Mouse (Mus musculus) forebrain, embryonic 15.5 days (tissue): ENCODE results near the gene Snrpd3. TPM values are rescaled to one million over a fixed set of nuclear protein-coding genes. Genes with fewer than 3 reads are reported as not detected.

Source experiments
- ATAC-seq: fragments of 200-750 bp; cut with Nextera tagmentation; replicated peaks from 2 replicates; pipeline ENCODE4 v1.8.0; 2017; ENCODE audit warnings: mild to moderate bottlenecking, moderate TSS enrichment, moderate library complexity
- H3K27ac ChIP-seq: fragments of 300-500 bp; sonication (generic); replicated peaks from 2 replicates; pipeline ENCODE4 v1.5.1; 2015; ENCODE audit warnings: mild to moderate bottlenecking, inconsistent platforms
- H3K27me3 ChIP-seq: fragments of 300-500 bp; sonication (generic); 2 replicates; pipeline ENCODE4 v1.6.1; 2015; ENCODE audit warnings: inconsistent platforms
- H3K36me3 ChIP-seq: fragments of 300-500 bp; sonication (generic); 2 replicates; pipeline ENCODE4 v1.6.1; 2015; ENCODE audit warnings: mild to moderate bottlenecking, inconsistent platforms
- H3K4me1 ChIP-seq: fragments of 300-500 bp; sonication (generic); 2 replicates; pipeline ENCODE4 v1.6.1; 2015; ENCODE audit warnings: inconsistent platforms
- H3K4me2 ChIP-seq: fragments of 300-500 bp; sonication (generic); replicated peaks from 2 replicates; pipeline ENCODE4 v1.6.1; 2015; ENCODE audit warnings: mild to moderate bottlenecking, inconsistent platforms
- H3K4me3 ChIP-seq: fragments of 300-500 bp; sonication (generic); 2 replicates; pipeline ENCODE4 v1.5.1; 2015; ENCODE audit warnings: mild to moderate bottlenecking, inconsistent platforms
- H3K9ac ChIP-seq: fragments of 300-500 bp; sonication (generic); replicated peaks from 2 replicates; pipeline ENCODE4 v1.6.1; 2015; ENCODE audit warnings: mild to moderate bottlenecking, inconsistent platforms
- H3K9me3 ChIP-seq: fragments of 300-500 bp; sonication (generic); 2 replicates; pipeline ENCODE4 v1.6.1; 2016; ENCODE audit warnings: inconsistent platforms
- WGBS: fragments of 180-500 bp; shearing (Covaris S2); methylation state at CpG from one replicate; pipeline ENCODE4 v1.1.7; 2015; ENCODE audit warnings: mixed read lengths; 5-methylcytosine and 5-hydroxymethylcytosine counted together
- polyA plus RNA-seq: library from polyadenylated mRNA; unstranded; fragments of >200 nt; fragmentation: Nextera tagmentation; extraction: Ambion mirVana; gene quantifications from 2 replicates; pipeline ENCODE4 v1.2.1, GENCODE M21; 2015

Snrpd3 gene
- polyA plus RNA-seq, 1 experiment from 2014 or later = 156 TPM

DNA sequence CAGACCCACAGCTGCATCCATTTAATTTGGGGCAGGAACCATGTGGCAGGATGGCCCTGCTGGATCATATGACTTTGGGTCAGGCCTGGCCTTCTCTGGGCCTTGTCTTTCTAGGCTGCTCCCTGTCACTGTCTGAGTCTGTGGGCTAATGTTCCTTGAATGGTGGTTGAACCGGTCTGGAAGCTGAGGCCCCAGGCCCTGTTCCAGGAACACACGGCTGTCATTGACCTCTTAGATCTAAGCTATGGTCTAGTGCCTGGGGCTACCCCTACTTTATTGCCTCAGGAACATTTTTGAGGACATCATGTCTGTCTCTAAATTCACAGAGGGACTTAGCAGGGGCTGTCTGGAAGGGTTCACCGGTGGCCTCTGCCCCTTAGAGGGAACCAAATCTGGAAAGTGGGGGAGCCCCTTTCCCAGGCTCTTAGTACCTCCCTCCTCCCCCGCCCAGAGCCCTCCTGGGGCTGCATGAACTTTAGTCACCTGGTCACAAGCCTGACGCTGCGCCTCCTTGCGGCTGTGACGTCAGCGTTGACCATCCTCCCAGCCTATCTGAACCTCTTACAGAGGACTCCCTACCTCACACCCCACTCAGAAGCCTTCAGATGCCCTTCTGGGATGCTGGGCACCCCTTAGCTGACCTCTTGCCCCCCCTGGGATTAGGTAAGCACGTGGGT lies 53.8 kb downstream of the Snrpd3 start:
- no peak overlapping the region for H3K9ac ChIP-seq
- ATAC-seq = no peak
- WGBS = 36% methylated on average over 10 of the region's 10 CpGs

DNA sequence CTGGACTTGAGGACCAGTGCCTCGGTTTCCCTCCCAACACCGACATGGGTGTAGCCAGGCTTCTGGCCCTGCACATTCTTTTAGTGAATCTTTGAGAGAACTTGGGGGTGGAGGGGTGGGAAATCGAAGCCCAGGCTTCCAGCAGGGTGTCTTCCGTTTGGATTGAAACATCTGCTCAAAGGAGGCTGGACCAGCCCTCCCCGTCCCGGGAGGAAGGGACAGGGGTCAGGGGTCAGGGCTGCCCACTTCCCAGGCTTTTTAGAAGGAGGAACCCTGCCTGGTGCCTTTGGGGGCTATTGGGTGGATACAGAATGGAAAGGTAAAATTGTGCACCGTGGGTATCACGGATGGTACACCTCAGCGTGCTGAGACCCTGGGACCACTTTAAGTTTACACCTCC lies 54.6 kb downstream of the Snrpd3 start:
- no peak overlapping the region for H3K4me3 ChIP-seq
- no peaks in the 10 kb centered on the region for H3K9me3 ChIP-seq
- 0 out of 2 replicates have a peak, but pooled peaks cover 3% of the 10 kb centered on the region for H3K27me3 ChIP-seq
- no peak overlapping the region for H3K27ac ChIP-seq
- H3K9ac ChIP-seq = no peak overlapping the region
- no peaks in the 10 kb centered on the region for H3K4me1 ChIP-seq
- H3K4me2 ChIP-seq = no peak overlapping the region
- H3K36me3 ChIP-seq = no peaks in the 10 kb centered on the region
- 47% methylated on average over 9 of the region's 9 CpGs for WGBS
- no peak for ATAC-seq

More for the DNA sequence above, 53.8 kb downstream of the Snrpd3 start:
- H3K4me3 ChIP-seq = no peak overlapping the region
- 0 out of 2 replicates have a peak, but pooled peaks cover 3% of the 10 kb centered on the region for H3K27me3 ChIP-seq
- H3K4me2 ChIP-seq = no peak overlapping the region
- H3K36me3 ChIP-seq = no peaks in the 10 kb centered on the region
- H3K27ac ChIP-seq = no peak overlapping the region
- H3K9me3 ChIP-seq = no peaks in the 10 kb centered on the region
- no peaks in the 10 kb centered on the region for H3K4me1 ChIP-seq

DNA sequence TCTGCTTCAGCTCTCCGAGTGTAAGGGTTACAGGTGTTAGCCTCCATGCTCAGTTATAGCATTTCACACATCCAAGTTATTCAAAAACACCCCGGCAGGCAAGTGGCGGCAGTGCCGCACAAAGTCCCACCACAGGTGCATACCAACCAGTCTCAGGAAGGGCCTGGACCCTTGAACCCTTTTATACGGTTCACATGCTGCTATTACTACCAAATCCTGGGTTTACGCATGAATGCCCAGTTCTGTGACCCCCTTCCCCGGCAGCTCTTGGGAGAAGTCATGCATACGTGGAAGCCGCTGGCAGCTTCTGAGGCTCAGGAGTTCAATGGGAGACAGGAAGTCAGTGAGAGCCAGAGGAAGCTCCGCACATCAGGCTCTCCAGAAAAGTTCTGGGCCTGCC lies 55.8 kb downstream of the Snrpd3 start:
- 42% methylated on average over 10 of the region's 10 CpGs for WGBS
- Histone ChIP-seq H3K4me2 (no peak overlapping the region), H3K27me3 (0 out of 2 replicates have a peak, but pooled peaks cover 3% of the 10 kb centered on the region), H3K9me3 (no peaks in the 10 kb centered on the region), H3K9ac (no peak overlapping the region), H3K27ac (no peak overlapping the region), H3K4me3 (no peak overlapping the region), H3K36me3 (no peaks in the 10 kb centered on the region), H3K4me1 (no peaks in the 10 kb centered on the region)
- no peak for ATAC-seq

DNA sequence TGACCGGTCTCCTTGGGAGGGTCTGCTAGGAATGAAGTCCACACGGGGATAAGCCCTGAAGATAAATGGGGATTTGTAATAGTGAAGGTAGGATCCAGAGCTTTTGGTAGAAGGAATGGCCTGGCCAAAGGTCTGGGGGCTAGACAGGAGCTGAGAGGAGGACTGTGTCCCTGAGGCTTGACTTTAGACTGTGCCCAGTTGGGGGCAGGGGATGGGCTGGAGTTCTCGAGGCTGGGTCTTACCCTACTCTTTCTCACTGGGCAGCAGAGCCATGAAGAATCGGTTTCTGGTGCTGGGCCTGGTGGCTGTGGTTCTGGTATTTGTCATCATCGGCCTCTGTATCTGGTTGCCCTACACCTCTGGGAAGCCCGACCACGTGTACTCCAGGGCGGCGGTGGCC lies 56.6 kb downstream of the Snrpd3 start:
- H3K4me1 ChIP-seq = no peaks in the 10 kb centered on the region
- ATAC-seq = no peak
- no peaks in the 10 kb centered on the region for H3K36me3 ChIP-seq
- H3K4me2 ChIP-seq = no peak overlapping the region
- H3K9ac ChIP-seq = no peak overlapping the region
- WGBS = 89% methylated on average over 9 of the region's 9 CpGs
- no peaks in the 10 kb centered on the region for H3K27me3 ChIP-seq
- H3K9me3 ChIP-seq = no peaks in the 10 kb centered on the region
- H3K4me3 ChIP-seq = no peak overlapping the region
- no peak overlapping the region for H3K27ac ChIP-seq

DNA sequence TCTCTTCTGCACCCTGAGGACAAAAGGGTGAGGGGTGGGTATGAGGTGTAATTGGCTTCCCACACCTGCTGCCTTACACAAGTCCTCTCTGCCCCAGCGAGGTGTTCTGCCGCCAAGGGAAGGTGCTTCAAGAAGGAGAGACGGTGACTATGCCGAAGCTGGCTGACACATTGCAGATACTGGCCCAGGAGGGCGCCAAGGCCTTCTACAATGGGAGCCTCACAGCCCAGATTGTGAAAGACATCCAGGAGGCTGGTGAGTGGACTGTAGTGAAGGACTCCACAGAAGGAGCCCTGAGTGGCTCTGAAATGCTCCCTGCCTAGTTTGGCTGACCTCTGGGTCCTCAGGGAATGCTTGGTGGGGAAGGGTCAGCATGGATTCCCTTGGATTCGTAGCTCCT lies 61.8 kb downstream of the Snrpd3 start:
- no peaks in the 10 kb centered on the region for H3K36me3 ChIP-seq
- no peak overlapping the region for H3K27ac ChIP-seq
- no peaks in the 10 kb centered on the region for H3K27me3 ChIP-seq
- H3K4me3 ChIP-seq = no peak overlapping the region
- no peaks in the 10 kb centered on the region for H3K9me3 ChIP-seq
- H3K4me1 ChIP-seq = no peaks in the 10 kb centered on the region
- ATAC-seq = no peak
- 87% methylated on average over 6 of the region's 6 CpGs for WGBS
- H3K4me2 ChIP-seq = no peak overlapping the region
- H3K9ac ChIP-seq = no peak overlapping the region

DNA sequence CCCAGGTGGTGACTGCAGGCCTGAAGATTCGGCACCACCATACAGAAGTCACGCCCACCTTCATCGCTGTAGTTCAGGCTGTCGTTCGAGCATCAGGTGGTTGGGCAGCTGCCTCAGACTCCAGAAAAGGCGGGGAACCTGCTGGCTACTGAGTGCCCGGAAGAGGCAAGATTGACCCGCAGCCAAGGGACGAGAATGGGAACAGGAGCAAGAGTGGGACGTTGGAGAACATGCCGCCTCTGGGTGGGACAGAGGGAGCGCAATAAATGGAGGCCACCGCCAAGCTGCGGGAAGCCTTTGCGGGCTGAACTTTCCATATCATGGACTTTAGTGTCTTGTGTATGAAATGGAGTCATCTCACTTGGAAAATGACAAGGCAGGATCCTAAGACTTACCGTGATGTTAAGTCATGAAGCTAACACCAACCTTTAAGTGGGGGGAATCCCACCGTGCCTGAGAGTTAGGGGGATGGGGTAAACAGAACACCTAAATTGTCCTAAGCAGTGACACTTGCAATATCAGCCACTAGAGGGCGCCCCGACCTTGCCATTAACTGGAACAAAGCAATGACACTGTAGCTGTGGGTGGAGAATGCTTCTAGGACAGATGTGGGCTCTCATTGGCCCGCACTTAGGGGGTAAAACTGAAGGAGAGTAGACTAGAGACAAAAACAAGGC lies 68.7 kb downstream of the Snrpd3 start:
- peak; percentile 85 for ATAC-seq
- H3K4me2 ChIP-seq = peak overlapping the region; percentile 12; the same call in 1 of the 2 replicates
- 21% methylated on average over 20 of the region's 20 CpGs for WGBS
- no peak overlapping the region for H3K9ac ChIP-seq
- H3K4me3 ChIP-seq = no peak overlapping the region
- no peaks in the 10 kb centered on the region for H3K27me3 ChIP-seq
- H3K9me3 ChIP-seq = no peaks in the 10 kb centered on the region
- H3K4me1 ChIP-seq = peaks cover 14% of the 10 kb centered on the region
- 0 out of 2 replicates have a peak overlapping the region, but pooled peaks have one; percentile 17 for H3K27ac ChIP-seq
- no peaks in the 10 kb centered on the region for H3K36me3 ChIP-seq

DNA sequence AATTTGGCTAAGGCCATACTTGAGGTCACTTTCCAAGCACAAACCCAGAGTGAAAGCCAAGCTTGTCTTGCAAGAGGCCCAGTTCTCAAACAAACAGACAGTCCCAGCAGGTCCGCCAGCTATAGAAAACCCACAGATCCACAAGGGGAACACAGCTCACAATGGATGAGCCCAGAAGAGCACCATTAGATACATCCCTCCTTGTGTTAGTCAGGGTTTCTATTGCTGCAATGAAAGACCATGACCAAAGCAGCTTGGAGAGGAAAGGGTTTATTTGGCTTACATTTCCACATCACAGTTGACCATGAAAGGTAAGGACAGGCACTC lies 69.2 kb downstream of the Snrpd3 start:
- Histone ChIP-seq H3K27ac (0 out of 2 replicates have a peak overlapping the region, but pooled peaks have one; percentile 17), H3K4me1 (peaks cover 14% of the 10 kb centered on the region), H3K27me3 (no peaks in the 10 kb centered on the region), H3K4me2 (no peak overlapping the region), H3K9me3 (no peaks in the 10 kb centered on the region), H3K36me3 (no peaks in the 10 kb centered on the region), H3K9ac (no peak overlapping the region), H3K4me3 (no peak overlapping the region)
- peak; percentile 26 for ATAC-seq
- 74% methylated on average over 1 of the region's 1 CpGs for WGBS

Other genes with a start within 250 kb of the Snrpd3 start
- gene Adora2a, start 200.7 kb upstream of the Snrpd3 start, polyA plus RNA-seq = 6.4 and 8.2 TPM in 2 replicates
- gene Upb1, start 116.4 kb upstream of the Snrpd3 start, polyA plus RNA-seq = 0.13 and 0.19 TPM in 2 replicates
- 20.1 and 20.2 TPM in 2 replicates for gene Gucd1, start 421 bp downstream of the Snrpd3 start, polyA plus RNA-seq
- 16.4 TPM in 2 replicates for gene Lrrc75b, start 42.8 kb downstream of the Snrpd3 start, polyA plus RNA-seq
- gene Ggt1, start 44.1 kb downstream of the Snrpd3 start, polyA plus RNA-seq = 0.67 and 0.79 TPM in 2 replicates
- gene Ggt5, start 71.8 kb downstream of the Snrpd3 start, polyA plus RNA-seq = 2.5 and 3.0 TPM in 2 replicates
- 1.0 and 1.4 TPM in 2 replicates for gene Susd2, start 126.5 kb downstream of the Snrpd3 start, polyA plus RNA-seq
- 36.8 and 38.8 TPM in 2 replicates for gene Cabin1, start 246.8 kb downstream of the Snrpd3 start, polyA plus RNA-seq